Mouse (Mus musculus): ENCODE results near the gene Pank2. TPM values are rescaled to one million over a fixed set of nuclear protein-coding genes. Genes with fewer than 3 reads are reported as not detected.
"Not testable (repeated sequence)": the region's sequence is repeated elsewhere in the genome, so short reads cannot be mapped to it uniquely, and the experiment has no call there.

Pank2 gene
- polyA plus RNA-seq, 1 experiment from 2014 or later, result 44.8 TPM

DNA sequence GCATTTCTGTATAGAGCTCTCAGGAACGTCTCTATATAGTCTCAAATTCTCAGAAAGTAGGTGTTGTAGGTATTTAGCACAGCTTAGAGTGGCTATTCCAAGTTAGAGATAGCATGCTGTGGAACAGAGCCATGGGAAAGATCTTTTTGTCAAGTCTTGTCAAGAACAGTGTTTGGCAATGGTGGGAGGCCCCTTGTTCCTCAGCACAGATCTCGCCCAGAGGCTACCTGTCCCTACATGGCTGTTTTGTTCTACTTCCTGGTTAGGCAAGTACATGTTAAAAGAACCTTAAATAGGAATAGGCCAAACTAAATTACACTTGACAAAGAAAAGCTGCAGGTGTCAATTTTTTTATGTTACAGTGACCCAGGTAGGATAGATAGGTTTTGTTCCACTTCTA lies 38.2 kb downstream of the Pank2 start:
- no peak overlapping the region for H3K9ac ChIP-seq
- H3K36me3 ChIP-seq, result peaks cover 44% of the 10 kb centered on the region
- no peaks in the 10 kb centered on the region for H3K4me1 ChIP-seq
- no peaks in the 10 kb centered on the region for H3K27me3 ChIP-seq (replicated peaks)
- no peak overlapping the region for H3K4me3 ChIP-seq
- ATAC-seq, result no peak
- H3K4me2 ChIP-seq, result no peak overlapping the region
- no peak overlapping the region for H3K27ac ChIP-seq
- H3K9me3 ChIP-seq (replicated peaks), result no peaks in the 10 kb centered on the region
- 68% methylated on average over 2 of the region's 2 CpGs for WGBS (ENCODE audit: insufficient replicate concordance)

DNA sequence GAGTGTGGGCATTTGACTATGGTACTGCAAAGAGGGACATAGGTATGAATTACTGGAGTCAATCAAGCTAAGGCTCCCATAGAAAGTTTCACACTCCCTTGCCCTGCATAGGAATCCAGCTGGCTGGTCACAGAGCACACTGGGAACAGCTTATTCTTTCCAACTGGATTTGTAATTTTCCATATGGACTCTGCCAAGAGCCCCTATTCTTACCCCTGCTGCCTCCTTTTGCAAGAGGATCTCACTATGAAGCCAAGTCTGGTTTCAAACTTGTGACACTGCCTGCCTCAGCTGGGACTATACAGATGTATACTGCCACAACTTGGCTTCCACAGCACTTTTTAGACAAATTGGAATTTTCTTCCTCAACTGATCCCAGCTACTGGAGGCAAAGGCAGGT lies 39.3 kb downstream of the Pank2 start:
- no peak overlapping the region for H3K9ac ChIP-seq
- ATAC-seq, result no peak
- no peaks in the 10 kb centered on the region for H3K4me1 ChIP-seq
- no peaks in the 10 kb centered on the region for H3K27me3 ChIP-seq (replicated peaks)
- H3K27ac ChIP-seq, result no peak overlapping the region
- H3K4me3 ChIP-seq, result no peak overlapping the region
- no peaks in the 10 kb centered on the region for H3K9me3 ChIP-seq (replicated peaks)
- H3K36me3 ChIP-seq, result peaks cover 32% of the 10 kb centered on the region
- H3K4me2 ChIP-seq, result no peak overlapping the region

DNA sequence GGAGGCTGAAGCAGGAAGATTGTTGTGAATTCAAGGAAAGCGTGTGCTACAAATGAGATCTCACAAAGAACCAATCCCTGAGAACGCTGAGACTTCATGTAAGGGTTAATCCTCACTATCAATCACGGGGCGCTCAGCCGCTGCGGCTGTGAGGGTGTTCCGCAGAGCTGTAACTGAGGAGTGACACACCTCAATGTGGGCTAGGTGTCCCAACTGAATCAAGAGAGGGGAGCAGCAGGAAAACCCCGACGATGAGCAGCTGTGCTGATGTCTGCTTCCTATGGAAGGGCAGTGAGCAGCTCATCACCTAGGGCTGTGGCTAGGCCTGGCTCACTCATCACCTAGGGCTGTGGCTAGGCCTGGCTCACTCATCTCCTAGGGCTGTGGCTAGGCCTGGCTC lies 42.2 kb downstream of the Pank2 start:
- H3K9me3 ChIP-seq (replicated peaks), result no peaks in the 10 kb centered on the region
- no peak for ATAC-seq
- peaks cover 8% of the 10 kb centered on the region for H3K36me3 ChIP-seq
- WGBS (ENCODE audit: insufficient replicate concordance), result 85% methylated on average over 9 of the region's 9 CpGs
- no peaks in the 10 kb centered on the region for H3K4me1 ChIP-seq
- no peak overlapping the region for H3K9ac ChIP-seq
- H3K4me3 ChIP-seq, result no peak overlapping the region
- H3K4me2 ChIP-seq, result no peak overlapping the region
- H3K27me3 ChIP-seq (replicated peaks), result no peaks in the 10 kb centered on the region; the same call in 1 of the 2 replicates
- H3K27ac ChIP-seq, result no peak overlapping the region

DNA sequence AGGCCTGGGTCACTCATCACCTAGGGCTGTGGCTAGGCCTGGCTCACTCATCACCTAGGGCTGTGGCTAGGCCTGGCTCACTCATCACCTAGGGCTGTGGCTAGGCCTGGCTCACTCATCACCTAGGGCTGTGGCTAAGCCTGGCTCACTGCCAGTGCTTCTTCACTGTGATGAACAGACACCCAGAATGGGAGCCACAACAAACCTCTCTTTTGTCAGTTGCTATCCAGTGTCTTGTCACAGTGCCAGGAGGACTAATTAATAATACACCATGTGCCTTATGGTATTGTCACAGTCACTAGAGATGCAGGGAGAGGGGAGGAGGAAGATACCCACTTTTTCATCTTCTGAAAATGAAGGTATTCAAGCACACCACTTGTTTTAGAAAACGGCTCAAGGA lies 42.9 kb downstream of the Pank2 start:
- H3K4me3 ChIP-seq; H3K27ac ChIP-seq; H3K9me3 ChIP-seq (replicated peaks); H3K4me2 ChIP-seq; H3K4me1 ChIP-seq; H3K36me3 ChIP-seq; ATAC-seq; H3K27me3 ChIP-seq (replicated peaks); H3K9ac ChIP-seq: not testable (repeated sequence)
- WGBS (ENCODE audit: insufficient replicate concordance), result 62% methylated on average over 1 of the region's 1 CpGs

DNA sequence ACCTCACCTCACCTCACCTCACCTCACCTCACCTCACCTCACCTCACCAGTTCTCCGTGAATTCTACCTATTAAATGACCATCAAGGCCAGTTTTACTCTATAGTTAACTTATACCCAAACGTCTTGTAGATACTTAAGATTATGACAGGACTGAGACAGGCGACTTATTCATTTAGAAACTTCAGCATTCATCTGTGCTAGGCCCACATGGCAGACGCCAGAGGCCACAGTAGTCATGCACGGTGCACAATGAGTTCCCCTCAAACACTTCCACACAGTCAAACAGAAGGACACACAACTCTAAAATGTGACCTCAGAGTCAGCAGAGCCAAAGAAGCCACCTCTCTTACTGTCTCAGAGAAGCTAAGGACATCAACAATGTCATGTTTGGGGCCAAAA lies 45.1 kb downstream of the Pank2 start:
- Histone ChIP-seq H3K9me3 (replicated peaks) (no peaks in the 10 kb centered on the region), H3K36me3 (0 out of 2 replicates have a peak, but pooled peaks cover 6% of the 10 kb centered on the region), H3K4me1 (no peaks in the 10 kb centered on the region), H3K9ac (no peak overlapping the region), H3K27me3 (replicated peaks) (no peaks in the 10 kb centered on the region; the same call in 1 of the 2 replicates), H3K27ac (no peak overlapping the region), H3K4me2 (no peak overlapping the region), H3K4me3 (no peak overlapping the region)
- ATAC-seq, result no peak
- 64% methylated on average over 5 of the region's 5 CpGs for WGBS (ENCODE audit: insufficient replicate concordance)

DNA sequence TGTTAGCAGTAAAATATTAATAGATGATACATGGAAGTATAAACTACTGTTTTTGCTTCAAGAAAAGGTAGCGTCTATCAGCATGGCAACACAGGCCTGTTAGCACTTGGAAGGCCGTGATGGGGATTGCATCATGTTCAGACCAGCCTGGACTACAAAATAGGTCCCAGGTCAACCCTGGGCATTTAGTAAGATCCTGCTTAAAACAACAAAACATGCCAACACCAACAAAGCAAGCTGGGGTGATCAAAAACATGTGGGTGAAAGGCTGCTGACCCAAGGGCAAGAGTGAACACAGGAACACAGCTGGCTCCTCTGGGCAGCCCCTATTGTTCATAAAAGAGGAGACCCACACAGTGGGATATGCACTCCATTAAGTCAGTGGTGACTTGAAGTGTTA lies 45.5 kb downstream of the Pank2 start:
- Histone ChIP-seq H3K4me1 (no peaks in the 10 kb centered on the region), H3K4me2 (no peak overlapping the region), H3K4me3 (no peak overlapping the region), H3K27me3 (replicated peaks) (no peaks in the 10 kb centered on the region; the same call in 1 of the 2 replicates), H3K9me3 (replicated peaks) (no peaks in the 10 kb centered on the region), H3K27ac (no peak overlapping the region), H3K9ac (no peak overlapping the region), H3K36me3 (0 out of 2 replicates have a peak, but pooled peaks cover 3% of the 10 kb centered on the region)
- ATAC-seq, result no peak
- 64% methylated on average over 2 of the region's 2 CpGs for WGBS (ENCODE audit: insufficient replicate concordance)

DNA sequence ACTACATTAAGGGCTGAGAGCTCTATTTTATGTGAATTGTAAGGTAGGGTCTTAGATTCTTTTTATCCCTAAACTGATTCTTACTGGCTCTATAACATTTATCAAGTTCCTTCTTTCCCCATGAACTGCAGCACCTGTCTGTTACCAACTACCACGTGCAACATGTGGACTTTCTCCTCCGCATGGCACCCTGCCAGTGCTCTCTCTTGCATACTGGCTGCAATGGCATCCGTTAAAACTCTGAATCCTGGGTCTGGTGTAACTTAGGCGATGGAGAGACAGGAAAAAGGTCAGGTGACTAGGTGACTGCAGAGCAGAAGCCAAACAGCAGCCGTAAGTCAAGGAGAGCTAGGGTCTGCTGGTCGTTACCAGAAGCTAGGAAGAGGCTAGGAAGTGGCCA lies 47.0 kb downstream of the Pank2 start:
- no peaks in the 10 kb centered on the region for H3K36me3 ChIP-seq
- no peak overlapping the region for H3K27ac ChIP-seq
- H3K4me3 ChIP-seq, result no peak overlapping the region
- H3K27me3 ChIP-seq (replicated peaks), result no peaks in the 10 kb centered on the region; the same call in 1 of the 2 replicates
- no peak overlapping the region for H3K4me2 ChIP-seq
- WGBS (ENCODE audit: insufficient replicate concordance), result 55% methylated on average over 6 of the region's 6 CpGs
- H3K9me3 ChIP-seq (replicated peaks), result no peaks in the 10 kb centered on the region
- no peak overlapping the region for H3K9ac ChIP-seq
- H3K4me1 ChIP-seq, result no peaks in the 10 kb centered on the region
- ATAC-seq, result no peak

DNA sequence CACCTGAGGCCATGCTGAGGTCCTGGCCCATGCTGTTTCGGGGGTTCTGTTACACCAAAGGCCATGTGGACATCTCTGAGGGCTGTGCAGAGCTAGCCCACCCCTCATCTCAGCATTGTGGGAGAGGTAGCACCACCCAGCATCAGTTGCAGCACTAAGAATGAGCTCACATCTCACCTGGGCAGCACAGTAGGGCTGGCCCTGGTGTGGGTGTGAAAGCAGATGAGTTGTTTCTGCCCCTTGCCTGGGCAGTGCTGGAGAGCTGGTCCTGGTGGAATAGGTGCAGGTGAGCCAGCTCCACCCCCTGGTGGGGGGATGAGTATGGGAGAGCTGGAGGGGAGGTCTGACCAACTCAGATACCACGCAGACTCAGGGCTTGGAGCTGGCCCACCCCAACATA lies 53.9 kb downstream of the Pank2 start:
- WGBS (ENCODE audit: insufficient replicate concordance), result 39% methylated on average over 2 of the region's 2 CpGs
- Histone ChIP-seq H3K4me1 (no peaks in the 10 kb centered on the region), H3K4me3 (no peak overlapping the region)

DNA sequence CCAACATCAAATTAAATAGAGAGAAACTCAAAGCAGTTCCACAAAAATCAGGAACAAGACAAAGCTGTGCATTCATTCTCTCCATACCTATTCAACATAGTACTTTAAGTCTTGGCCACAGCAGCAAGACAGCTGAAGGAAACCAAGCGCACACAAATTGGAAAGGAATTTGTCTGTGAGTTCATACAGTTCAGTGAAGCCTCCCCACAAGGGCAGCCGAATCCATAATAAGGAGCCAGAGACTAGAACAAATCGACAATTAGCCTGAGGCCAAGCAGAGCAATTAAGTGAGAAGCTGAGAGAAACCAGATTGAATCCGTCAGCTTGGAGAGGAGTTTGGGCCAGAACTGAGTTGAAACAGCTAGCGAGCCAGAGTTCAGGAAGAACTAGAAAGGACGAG lies 57.1 kb downstream of the Pank2 start:
- Histone ChIP-seq H3K36me3 (no peaks in the 10 kb centered on the region), H3K27me3 (replicated peaks) (no peaks in the 10 kb centered on the region), H3K27ac (no peak overlapping the region), H3K4me2 (no peak overlapping the region), H3K9me3 (replicated peaks) (no peaks in the 10 kb centered on the region), H3K4me1 (peaks cover 8% of the 10 kb centered on the region), H3K4me3 (no peak overlapping the region), H3K9ac (no peak overlapping the region)
- WGBS (ENCODE audit: insufficient replicate concordance), result 77% methylated on average over 6 of the region's 6 CpGs
- ATAC-seq, result no peak

More for the DNA sequence above, 53.9 kb downstream of the Pank2 start:
- no peak overlapping the region for H3K9ac ChIP-seq
- no peak overlapping the region for H3K27ac ChIP-seq
- no peaks in the 10 kb centered on the region for H3K27me3 ChIP-seq (replicated peaks)
- peak; percentile 10; the same call in 1 of the 2 replicates for ATAC-seq
- H3K4me2 ChIP-seq, result no peak overlapping the region
- no peaks in the 10 kb centered on the region for H3K36me3 ChIP-seq
- H3K9me3 ChIP-seq (replicated peaks), result no peaks in the 10 kb centered on the region

DNA sequence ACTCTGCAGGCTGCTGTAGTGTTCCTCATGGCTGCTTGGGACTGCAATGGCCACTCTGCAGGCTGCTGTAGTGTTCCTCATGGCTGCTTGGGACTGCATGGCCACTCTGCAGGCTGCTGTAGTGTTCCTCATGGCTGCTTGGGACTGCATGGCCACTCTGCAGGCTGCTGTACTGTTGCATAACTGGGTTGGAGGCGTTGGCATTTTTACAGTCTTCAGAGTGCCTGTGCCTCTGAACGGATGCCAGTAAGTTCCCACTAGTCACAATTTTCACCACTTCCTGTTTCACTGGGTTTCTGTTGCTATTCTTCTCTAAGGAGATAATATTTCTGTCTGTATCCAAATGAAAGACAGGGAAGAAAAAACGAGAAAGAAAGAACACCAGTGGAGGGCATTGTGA lies 58.9 kb downstream of the Pank2 start:
- H3K4me2 ChIP-seq; H3K4me3 ChIP-seq; H3K27me3 ChIP-seq (replicated peaks); ATAC-seq; H3K36me3 ChIP-seq; H3K9ac ChIP-seq; H3K9me3 ChIP-seq (replicated peaks); H3K27ac ChIP-seq: not testable (repeated sequence)
- H3K4me1 ChIP-seq, result peaks cover 13% of the 10 kb centered on the region
- WGBS (ENCODE audit: insufficient replicate concordance), result 18% methylated on average over 3 of the region's 3 CpGs

DNA sequence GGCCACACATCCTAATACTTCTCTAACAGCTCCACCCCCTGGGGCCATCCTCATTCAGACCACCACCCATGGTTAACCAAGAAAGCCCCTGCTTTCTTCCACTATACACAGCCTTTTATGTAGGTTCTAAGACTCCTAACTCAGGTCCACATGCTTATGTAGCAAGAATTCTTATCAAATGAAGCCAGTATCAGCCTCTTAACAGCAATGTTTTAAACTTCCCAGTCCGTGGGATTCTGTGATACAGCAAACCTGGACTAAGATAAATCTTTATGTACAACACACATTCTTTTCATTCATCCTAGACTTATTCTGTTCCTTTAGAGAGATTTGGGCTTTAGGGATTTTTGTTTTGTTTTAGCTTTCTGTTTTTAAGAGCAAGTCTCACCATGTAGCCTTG lies 61.4 kb downstream of the Pank2 start:
- Histone ChIP-seq H3K9me3 (replicated peaks) (no peaks in the 10 kb centered on the region), H3K4me2 (no peak overlapping the region), H3K4me1 (peaks cover 13% of the 10 kb centered on the region), H3K36me3 (no peaks in the 10 kb centered on the region), H3K9ac (no peak overlapping the region), H3K27me3 (replicated peaks) (no peaks in the 10 kb centered on the region), H3K4me3 (no peak overlapping the region), H3K27ac (no peak overlapping the region)
- no peak for ATAC-seq
- WGBS (ENCODE audit: insufficient replicate concordance), result 15% methylated on average over 1 of the region's 1 CpGs

DNA sequence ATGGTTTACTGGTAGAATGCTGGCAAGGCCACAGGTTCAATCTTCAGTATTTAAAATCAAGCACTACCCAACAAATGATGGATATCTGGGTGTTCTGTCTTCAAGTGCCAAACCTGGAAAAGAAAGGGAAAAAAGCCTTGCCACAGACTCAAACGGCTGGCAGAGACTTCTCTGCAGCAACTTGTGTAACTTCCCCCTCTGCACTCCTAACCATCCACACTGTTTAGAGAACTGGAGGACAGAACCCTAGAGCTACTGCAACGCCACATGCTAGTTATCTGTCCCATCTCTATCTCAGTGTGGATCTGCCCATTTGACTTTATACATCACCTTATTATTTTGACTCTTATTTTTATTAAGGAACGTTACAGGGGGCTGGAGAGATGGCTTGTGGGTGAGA lies 63.7 kb downstream of the Pank2 start:
- H3K9me3 ChIP-seq (replicated peaks), result no peaks in the 10 kb centered on the region
- WGBS (ENCODE audit: insufficient replicate concordance), result 32% methylated on average over 3 of the region's 3 CpGs
- no peak for ATAC-seq
- no peak overlapping the region for H3K4me2 ChIP-seq
- no peaks in the 10 kb centered on the region for H3K27me3 ChIP-seq (replicated peaks)
- no peak overlapping the region for H3K9ac ChIP-seq
- H3K36me3 ChIP-seq, result no peaks in the 10 kb centered on the region
- H3K4me3 ChIP-seq, result no peak overlapping the region
- no peak overlapping the region for H3K27ac ChIP-seq
- peaks cover 13% of the 10 kb centered on the region for H3K4me1 ChIP-seq

DNA sequence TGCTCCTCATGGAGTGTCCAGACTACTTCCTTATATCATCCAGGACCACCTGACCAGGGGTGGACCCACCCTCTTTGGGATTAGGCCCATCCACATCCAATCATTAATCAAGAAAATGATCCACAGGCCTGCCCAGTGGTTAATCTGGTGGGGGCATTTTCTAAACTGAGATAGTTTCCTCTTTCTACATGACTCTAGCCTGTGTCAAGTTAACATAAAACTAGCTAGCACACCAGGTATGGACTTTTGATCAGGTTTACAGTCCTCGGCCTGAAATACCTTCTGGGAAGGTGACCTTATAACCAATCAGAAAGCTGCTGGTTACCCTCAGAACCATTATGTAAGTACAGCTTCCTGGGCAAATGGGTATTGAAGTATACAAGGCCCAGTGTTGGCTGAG lies 66.7 kb downstream of the Pank2 start:
- WGBS (ENCODE audit: insufficient replicate concordance), result 73% methylated on average over 1 of the region's 1 CpGs
- Histone ChIP-seq H3K4me3 (no peak overlapping the region), H3K27me3 (replicated peaks) (no peaks in the 10 kb centered on the region), H3K36me3 (no peaks in the 10 kb centered on the region), H3K9ac (no peak overlapping the region), H3K4me1 (peaks cover 8% of the 10 kb centered on the region), H3K4me2 (no peak overlapping the region), H3K9me3 (replicated peaks) (no peaks in the 10 kb centered on the region), H3K27ac (no peak overlapping the region)
- ATAC-seq, result no peak

Data from liver, embryonic 12.5 days (tissue).